Mouse (Mus musculus): ENCODE results near the gene Zmynd8. TPM values are rescaled to one million over a fixed set of nuclear protein-coding genes. Genes with fewer than 3 reads are reported as not detected.

Gene Zmynd8
- polyA plus RNA-seq, 1 experiment from 2014 or later: 47.6 TPM

DNA sequence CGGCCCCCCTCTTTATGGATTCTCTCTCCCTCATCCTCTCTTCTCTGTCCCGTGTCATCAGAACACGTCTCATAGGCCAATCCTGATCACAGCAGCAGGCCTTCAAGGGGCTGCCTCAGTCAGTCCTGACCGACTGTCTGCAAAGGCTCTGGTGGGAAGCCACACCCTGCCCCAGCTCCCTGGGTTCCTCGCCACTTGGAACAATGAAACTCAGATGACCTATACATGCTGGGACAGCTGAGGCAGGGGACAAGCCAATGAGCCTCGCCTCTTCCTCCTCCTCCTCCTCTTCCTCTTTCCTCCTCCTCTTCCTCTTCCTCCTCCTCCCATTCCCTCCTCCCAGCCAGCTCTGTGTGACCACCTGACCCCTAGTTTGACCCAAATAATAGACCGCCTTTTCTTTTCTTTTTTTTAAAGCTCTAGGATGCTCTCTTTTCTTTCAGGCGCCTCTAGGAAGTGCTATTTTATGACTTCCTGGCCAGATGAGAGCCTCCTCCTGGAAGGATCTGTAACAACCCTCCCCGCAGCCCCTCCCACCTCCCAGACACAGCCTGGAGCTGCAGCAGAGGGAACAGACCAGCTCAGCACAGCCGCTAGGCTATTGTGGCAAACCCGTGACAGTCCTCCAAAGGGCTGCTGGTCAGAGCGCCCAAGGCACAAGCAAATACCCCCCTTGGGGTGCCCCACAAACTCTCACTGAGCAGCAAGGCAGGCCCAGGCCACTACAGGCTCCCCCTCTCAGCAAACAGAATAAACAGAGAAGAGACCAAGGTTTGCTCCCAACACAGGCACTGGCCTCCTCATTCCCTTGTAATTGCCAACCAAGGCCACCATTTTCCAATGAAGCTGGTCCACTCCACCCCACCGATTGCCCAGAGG is 24.1 kb downstream of the Zmynd8 start:
- Histone ChIP-seq H3K4me2 (peak overlapping the region; percentile 37), H3K27me3 (ENCODE audit: control insufficient read depth, insufficient read depth, low read length) (no peaks in the 10 kb centered on the region), H3K9me3 (replicated peaks; ENCODE audit: control insufficient read depth, low read length) (no peaks in the 10 kb centered on the region), H3K4me1 (ENCODE audit: control insufficient read depth, insufficient read depth, low read length) (peaks cover 71% of the 10 kb centered on the region), H3K9ac (ENCODE audit: low read depth, low read length) (peak overlapping the region; percentile 65), H3K27ac (ENCODE audit: low read depth, low read length) (peak overlapping the region; percentile 86), H3K4me3 (ENCODE audit: low read depth, low read length) (no peak overlapping the region), H3K36me3 (ENCODE audit: control insufficient read depth, insufficient read depth, low read length) (peaks cover 9% of the 10 kb centered on the region)
- 0 out of 2 replicates have a peak, but pooled peaks have one; percentile 67 for ATAC-seq (replicated peaks; ENCODE audit: insufficient number of reproducible peaks, low FRiP score, low TSS enrichment)
- 43% methylated on average over 13 of the region's 13 CpGs for WGBS (ENCODE audit: insufficient replicate concordance)

GRCm38 (mm10) chr2:165873777-165874176 is 25.0 kb downstream of the Zmynd8 start:
- H3K4me1 ChIP-seq (ENCODE audit: control insufficient read depth, insufficient read depth, low read length): peaks cover 71% of the 10 kb centered on the region
- H3K9ac ChIP-seq (ENCODE audit: low read depth, low read length): no peak overlapping the region
- no peaks in the 10 kb centered on the region for H3K27me3 ChIP-seq (ENCODE audit: control insufficient read depth, insufficient read depth, low read length)
- ATAC-seq (replicated peaks; ENCODE audit: insufficient number of reproducible peaks, low FRiP score, low TSS enrichment): no peak
- H3K4me3 ChIP-seq (ENCODE audit: low read depth, low read length): no peak overlapping the region
- H3K27ac ChIP-seq (ENCODE audit: low read depth, low read length): peak overlapping the region; percentile 42; the same call in 1 of the 2 replicates
- no peaks in the 10 kb centered on the region for H3K9me3 ChIP-seq (replicated peaks; ENCODE audit: control insufficient read depth, low read length)
- 69% methylated on average over 3 of the region's 3 CpGs for whole genome bisulfite sequencing (ENCODE audit: insufficient replicate concordance)
- H3K4me2 ChIP-seq: no peak overlapping the region
- H3K36me3 ChIP-seq (ENCODE audit: control insufficient read depth, insufficient read depth, low read length): peaks cover 11% of the 10 kb centered on the region

- H3K36me3 ChIP-seq (ENCODE audit: control insufficient read depth, insufficient read depth, low read length): peaks cover 11% of the 10 kb centered on the region
- H3K4me3 ChIP-seq (ENCODE audit: low read depth, low read length): no peak overlapping the region
- no peaks in the 10 kb centered on the region for H3K27me3 ChIP-seq (ENCODE audit: control insufficient read depth, insufficient read depth, low read length)
- no peak overlapping the region for H3K27ac ChIP-seq (ENCODE audit: low read depth, low read length)
- H3K4me2 ChIP-seq: no peak overlapping the region
- no peak for ATAC-seq (replicated peaks; ENCODE audit: insufficient number of reproducible peaks, low FRiP score, low TSS enrichment)
- 73% methylated on average over 7 of the region's 7 CpGs for WGBS (ENCODE audit: insufficient replicate concordance)
- H3K9ac ChIP-seq (ENCODE audit: low read depth, low read length): no peak overlapping the region
- peaks cover 72% of the 10 kb centered on the region for H3K4me1 ChIP-seq (ENCODE audit: control insufficient read depth, insufficient read depth, low read length)
- H3K9me3 ChIP-seq (replicated peaks; ENCODE audit: control insufficient read depth, low read length): no peaks in the 10 kb centered on the region
Observed at GRCm38 (mm10) chr2:165873196-165873595, 25.6 kb downstream of the Zmynd8 start.

DNA sequence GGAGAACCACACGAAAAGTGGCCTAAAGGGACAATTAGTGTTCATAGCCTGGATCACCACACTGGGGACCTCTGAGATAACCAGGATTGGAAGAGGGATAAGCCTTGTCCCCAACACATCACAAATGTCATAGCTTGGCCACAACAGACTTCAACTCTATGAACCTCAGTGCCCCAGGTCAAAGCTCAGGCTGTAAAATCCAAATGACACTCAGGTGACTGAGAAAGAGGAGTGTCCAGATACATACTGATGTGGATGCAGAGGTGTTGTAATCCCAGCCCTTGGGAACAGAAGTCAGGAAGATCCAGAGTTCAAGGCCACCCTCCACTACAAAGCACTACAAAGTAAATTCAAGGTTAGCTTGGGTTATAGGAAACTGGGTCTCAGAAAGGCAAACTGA is 29.6 kb downstream of the Zmynd8 start:
- Histone ChIP-seq H3K27ac (ENCODE audit: low read depth, low read length) (peak overlapping the region; percentile 75), H3K4me2 (no peak overlapping the region; the same call in 1 of the 2 replicates), H3K36me3 (ENCODE audit: control insufficient read depth, insufficient read depth, low read length) (peaks cover 11% of the 10 kb centered on the region), H3K9ac (ENCODE audit: low read depth, low read length) (peak overlapping the region; percentile 52; the same call in 1 of the 2 replicates), H3K4me1 (ENCODE audit: control insufficient read depth, insufficient read depth, low read length) (peaks cover 55% of the 10 kb centered on the region), H3K27me3 (ENCODE audit: control insufficient read depth, insufficient read depth, low read length) (no peaks in the 10 kb centered on the region), H3K9me3 (replicated peaks; ENCODE audit: control insufficient read depth, low read length) (no peaks in the 10 kb centered on the region), H3K4me3 (ENCODE audit: low read depth, low read length) (no peak overlapping the region)
- ATAC-seq (replicated peaks; ENCODE audit: insufficient number of reproducible peaks, low FRiP score, low TSS enrichment): no peak
- WGBS (ENCODE audit: insufficient replicate concordance): 86% methylated on average over 1 of the region's 1 CpGs

DNA sequence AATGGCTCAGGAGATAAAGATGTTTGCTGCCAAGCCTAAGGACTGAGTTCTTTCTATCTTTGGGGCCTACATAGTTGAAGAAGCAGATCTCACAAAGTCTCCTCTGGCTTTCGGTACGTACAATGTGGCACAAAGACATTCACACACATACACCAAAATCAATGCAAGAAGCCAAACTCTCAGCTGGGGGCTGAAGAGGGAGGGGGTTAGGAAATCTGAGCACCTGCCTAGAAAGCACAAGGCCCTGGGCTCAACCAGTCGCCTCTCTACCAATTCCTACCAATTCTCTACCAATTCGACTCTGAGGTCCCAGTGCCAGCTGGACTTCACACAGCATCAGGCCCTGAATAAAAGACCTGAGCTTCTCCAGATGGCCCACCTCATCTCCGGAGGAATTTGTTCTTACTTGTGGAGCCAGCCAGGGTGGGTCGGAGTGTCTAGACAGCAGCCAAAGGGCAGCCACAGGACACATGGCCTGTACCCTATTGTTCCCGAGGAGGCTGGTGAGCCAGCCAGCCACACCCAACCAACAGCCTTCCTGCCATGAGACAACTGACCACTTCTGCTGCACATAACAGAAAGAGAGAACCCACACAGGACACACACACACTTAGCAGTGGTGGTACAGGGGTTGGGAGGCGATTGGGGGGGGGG is 30.2 kb downstream of the Zmynd8 start:
- no peak overlapping the region; the same call in 1 of the 2 replicates for H3K4me2 ChIP-seq
- peak overlapping the region; percentile 52; the same call in 1 of the 2 replicates for H3K9ac ChIP-seq (ENCODE audit: low read depth, low read length)
- no peak overlapping the region for H3K4me3 ChIP-seq (ENCODE audit: low read depth, low read length)
- H3K4me1 ChIP-seq (ENCODE audit: control insufficient read depth, insufficient read depth, low read length): peaks cover 52% of the 10 kb centered on the region
- peaks cover 6% of the 10 kb centered on the region for H3K36me3 ChIP-seq (ENCODE audit: control insufficient read depth, insufficient read depth, low read length)
- peak overlapping the region; percentile 75 for H3K27ac ChIP-seq (ENCODE audit: low read depth, low read length)
- no peaks in the 10 kb centered on the region for H3K27me3 ChIP-seq (ENCODE audit: control insufficient read depth, insufficient read depth, low read length)
- H3K9me3 ChIP-seq (replicated peaks; ENCODE audit: control insufficient read depth, low read length): no peaks in the 10 kb centered on the region
- 52% methylated on average over 8 of the region's 8 CpGs for WGBS (ENCODE audit: insufficient replicate concordance)
- peak; percentile 39; the same call in 1 of the 2 replicates for ATAC-seq (replicated peaks; ENCODE audit: insufficient number of reproducible peaks, low FRiP score, low TSS enrichment)

DNA sequence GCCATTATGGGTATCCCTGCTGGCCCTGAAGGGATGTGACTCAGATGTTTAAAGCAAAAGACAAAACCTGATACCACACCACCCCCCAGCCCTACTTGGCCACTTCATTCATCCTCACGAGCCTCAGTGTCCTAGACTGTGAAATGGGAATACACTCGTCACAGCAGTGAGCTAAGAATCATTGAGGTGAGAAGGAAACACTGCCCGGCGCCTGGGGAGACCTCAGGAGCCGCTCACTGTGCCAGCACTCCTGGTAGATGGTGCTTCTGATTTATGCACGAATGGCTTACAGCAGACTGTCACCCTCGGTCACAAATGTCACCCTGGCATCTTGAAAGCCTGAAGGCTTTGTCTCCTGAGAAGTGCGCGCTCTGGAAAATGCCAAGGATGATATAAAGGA is 31.3 kb downstream of the Zmynd8 start:
- peaks cover 42% of the 10 kb centered on the region for H3K4me1 ChIP-seq (ENCODE audit: control insufficient read depth, insufficient read depth, low read length)
- 87% methylated on average over 9 of the region's 9 CpGs for WGBS (ENCODE audit: insufficient replicate concordance)
- ATAC-seq (replicated peaks; ENCODE audit: insufficient number of reproducible peaks, low FRiP score, low TSS enrichment): no peak
- H3K27me3 ChIP-seq (ENCODE audit: control insufficient read depth, insufficient read depth, low read length): no peaks in the 10 kb centered on the region
- no peak overlapping the region for H3K4me2 ChIP-seq
- H3K9me3 ChIP-seq (replicated peaks; ENCODE audit: control insufficient read depth, low read length): no peaks in the 10 kb centered on the region
- peaks cover 5% of the 10 kb centered on the region; the same call in 1 of the 2 replicates for H3K36me3 ChIP-seq (ENCODE audit: control insufficient read depth, insufficient read depth, low read length)
- no peak overlapping the region for H3K4me3 ChIP-seq (ENCODE audit: low read depth, low read length)
- H3K9ac ChIP-seq (ENCODE audit: low read depth, low read length): no peak overlapping the region
- H3K27ac ChIP-seq (ENCODE audit: low read depth, low read length): peak overlapping the region; percentile 75

GRCm38 (mm10) chr2:165866951-165867387 is 31.8 kb downstream of the Zmynd8 start:
- H3K9ac ChIP-seq (ENCODE audit: low read depth, low read length): peak overlapping the region; percentile 23; the same call in 1 of the 2 replicates
- no peak overlapping the region for H3K4me3 ChIP-seq (ENCODE audit: low read depth, low read length)
- ATAC-seq (replicated peaks; ENCODE audit: insufficient number of reproducible peaks, low FRiP score, low TSS enrichment): no peak

DNA sequence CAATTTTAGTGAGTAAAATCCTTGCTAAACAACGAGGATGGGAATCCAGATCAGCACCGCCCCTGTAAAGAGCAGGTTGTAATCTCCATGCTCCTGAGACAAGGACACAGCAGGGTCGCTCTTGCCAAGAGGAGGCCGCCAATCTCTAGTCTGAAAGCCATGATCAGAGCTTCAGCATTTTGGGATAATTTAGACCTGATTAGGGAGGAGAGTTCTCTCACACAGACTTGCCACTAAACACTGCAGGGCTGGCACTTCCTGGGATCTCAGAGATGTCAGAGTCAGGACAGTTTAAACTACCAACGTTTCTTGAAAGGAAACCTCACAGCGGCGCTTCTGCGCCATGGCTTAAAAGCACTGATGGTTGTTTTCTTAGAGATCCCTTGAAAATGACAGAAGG is 32.4 kb downstream of the Zmynd8 start:
- Histone ChIP-seq H3K27ac (ENCODE audit: low read depth, low read length) (peak overlapping the region; percentile 75), H3K9ac (ENCODE audit: low read depth, low read length) (peak overlapping the region; percentile 43; the same call in 1 of the 2 replicates), H3K4me3 (ENCODE audit: low read depth, low read length) (no peak overlapping the region), H3K4me1 (ENCODE audit: control insufficient read depth, insufficient read depth, low read length) (peaks cover 41% of the 10 kb centered on the region), H3K27me3 (ENCODE audit: control insufficient read depth, insufficient read depth, low read length) (no peaks in the 10 kb centered on the region), H3K36me3 (ENCODE audit: control insufficient read depth, insufficient read depth, low read length) (peaks cover 2% of the 10 kb centered on the region; the same call in 1 of the 2 replicates), H3K9me3 (replicated peaks; ENCODE audit: control insufficient read depth, low read length) (no peaks in the 10 kb centered on the region), H3K4me2 (no peak overlapping the region; the same call in 1 of the 2 replicates)
- WGBS (ENCODE audit: insufficient replicate concordance): 44% methylated on average over 8 of the region's 8 CpGs
- ATAC-seq (replicated peaks; ENCODE audit: insufficient number of reproducible peaks, low FRiP score, low TSS enrichment): no peak

More at GRCm38 (mm10) chr2:165866951-165867387, 31.8 kb downstream of the Zmynd8 start:
- peaks cover 4% of the 10 kb centered on the region; the same call in 1 of the 2 replicates for H3K36me3 ChIP-seq (ENCODE audit: control insufficient read depth, insufficient read depth, low read length)
- 47% methylated on average over 12 of the region's 12 CpGs for WGBS (ENCODE audit: insufficient replicate concordance)
- H3K9me3 ChIP-seq (replicated peaks; ENCODE audit: control insufficient read depth, low read length): no peaks in the 10 kb centered on the region
- peak overlapping the region; percentile 75 for H3K27ac ChIP-seq (ENCODE audit: low read depth, low read length)
- no peaks in the 10 kb centered on the region for H3K27me3 ChIP-seq (ENCODE audit: control insufficient read depth, insufficient read depth, low read length)
- peaks cover 41% of the 10 kb centered on the region for H3K4me1 ChIP-seq (ENCODE audit: control insufficient read depth, insufficient read depth, low read length)
- H3K4me2 ChIP-seq: no peak overlapping the region
